Mouse (Mus musculus) E14TG2a.4 (cell line): ENCODE data around the gene Wfdc12.

Experiments used
- CTCF ChIP-seq: conservative IDR thresholded peaks from 2 replicates; pipeline ENCODE4 v1.5.1; 2014; ENCODE audit warnings: low read length
- NANOG ChIP-seq: IDR thresholded peaks from 2 replicates; pipeline ENCODE4 v1.6.1; 2014; ENCODE audit warnings: borderline replicate concordance, low read length, mixed read lengths

GRCm38 (mm10) chr2:164221522-164221921 lies 31.1 kb upstream of the Wfdc12 start, which contains the start of gene Wfdc15b:
- TF ChIP-seq CTCF (no peak), NANOG (no peak)
